In the genomic region with DNA sequence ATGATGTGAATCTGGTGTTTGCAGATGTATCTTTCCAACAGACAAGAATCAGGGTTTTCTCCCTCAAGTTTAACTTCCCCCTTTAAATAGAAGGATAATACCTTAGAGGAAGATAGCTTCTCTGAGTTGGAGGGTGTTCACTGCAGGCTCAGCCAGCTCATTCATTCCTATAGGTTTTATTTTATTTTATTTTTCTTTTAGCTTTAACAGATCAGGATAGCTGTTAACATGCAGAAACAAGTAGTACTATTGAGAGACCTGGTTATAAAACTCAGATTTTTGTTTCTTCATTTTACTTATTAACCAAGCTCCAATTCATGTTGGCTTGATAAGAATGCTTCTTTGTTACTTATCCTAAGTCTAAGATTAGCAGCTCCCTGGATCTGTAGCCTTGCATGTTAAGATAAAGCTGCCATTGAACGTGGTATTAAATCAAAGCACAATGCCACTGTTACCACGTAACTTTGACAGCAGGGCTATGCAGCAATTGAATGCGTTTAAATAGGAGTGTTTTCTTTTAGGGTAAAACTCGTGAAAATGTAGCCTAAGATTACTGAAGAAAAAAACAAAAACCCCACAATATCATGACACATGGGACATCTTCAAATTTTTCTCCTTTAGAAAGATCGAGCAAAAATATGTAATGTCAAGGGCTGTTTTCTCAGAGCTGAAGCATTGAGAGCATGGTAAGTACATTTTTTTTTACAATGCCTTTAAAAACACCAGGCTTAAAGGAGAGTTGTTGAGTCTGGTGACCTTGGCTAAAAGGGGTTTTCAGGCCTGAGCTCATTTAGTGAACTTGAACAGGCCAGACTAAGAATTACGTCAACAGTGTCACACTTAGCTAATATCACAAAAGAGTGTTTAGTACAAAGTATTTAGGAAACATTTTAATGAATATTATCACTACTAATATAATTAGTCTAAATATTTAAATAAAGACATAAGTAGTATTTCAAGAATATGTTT, we compare ENCODE assay signal across 17 mouse cellular contexts.
"Had no signal": no experiment of that assay in that cellular context is flagged by ENCODE, and none has a peak within 500 bp of the region (broad histone marks: within the 10 kb centered on the region; RNA-seq: fewer than 3 reads in every experiment).

No protein-coding gene starts in this region.

- H3K9ac ChIP-seq: limb, embryonic 12.5 days; limb, embryonic 15.5 days; liver, embryonic 14.5 days; liver, postnatal 0 days; lung, embryonic 15.5 days had no signal

- DNase-seq: kidney, adult 11 months; kidney, adult 9 months; kidney, postnatal 14 days; kidney, postnatal 4 days; left cerebral cortex, postnatal 4 days; liver, postnatal 0 days; lung, postnatal 10 days; lung, postnatal 36 days; thymus, adult 2 months; thymus, postnatal 14 days; thymus, postnatal 4 days had no signal

- ATAC-seq: liver, postnatal 0 days; midbrain, embryonic 16.5 days had no signal

- H3K4me1 ChIP-seq: limb, embryonic 12.5 days; limb, embryonic 15.5 days; lung, embryonic 15.5 days had no signal

- H3K36me3 ChIP-seq: limb, embryonic 12.5 days; limb, embryonic 15.5 days; lung, embryonic 15.5 days had no signal

- H3K4me2 ChIP-seq: limb, embryonic 12.5 days; limb, embryonic 15.5 days; liver, embryonic 11.5 days; lung, embryonic 15.5 days had no signal

- H3K27me3 ChIP-seq: limb, embryonic 12.5 days; limb, embryonic 15.5 days; lung, embryonic 15.5 days had no signal

- H3K9me3 ChIP-seq: limb, embryonic 12.5 days; limb, embryonic 15.5 days; lung, embryonic 15.5 days had no signal

- H3K4me3 ChIP-seq: limb, embryonic 12.5 days; limb, embryonic 15.5 days; lung, embryonic 15.5 days had no signal

- H3K27ac ChIP-seq: limb, embryonic 12.5 days; limb, embryonic 15.5 days; liver, embryonic 14.5 days; lung, embryonic 15.5 days had no signal
